Mouse (Mus musculus): ENCODE measurements around the gene Saa2. TPM values are rescaled to one million over a fixed set of nuclear protein-coding genes. Genes with fewer than 3 reads are reported as not detected.

Saa2 gene
- total RNA-seq (2023; ENCODE audit: inconsistent age): not detected in 4 replicates

DNA sequence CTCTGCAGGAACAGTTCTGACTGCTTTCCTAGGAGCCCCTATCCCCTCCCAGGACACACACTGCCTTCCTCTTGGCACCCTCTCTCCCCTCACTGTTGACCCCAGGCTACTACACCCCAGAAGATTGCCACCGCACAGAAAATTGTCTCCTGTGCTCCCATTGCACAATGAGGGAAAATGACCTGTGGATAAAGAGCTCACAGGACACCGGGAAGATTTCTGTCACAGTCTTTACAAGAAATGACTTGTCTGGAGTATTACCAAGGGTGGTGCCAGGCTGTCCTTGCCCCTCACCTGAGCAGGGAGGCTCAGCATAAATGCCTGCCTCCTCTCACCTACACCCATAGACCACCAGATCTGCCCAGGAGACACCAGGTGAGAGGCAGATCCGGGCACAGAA, at the start of gene Saa2:
Gene Saa2, plus strand, starts transcription at position 301 of the 400 bp plus-strand sequence.

DNA sequence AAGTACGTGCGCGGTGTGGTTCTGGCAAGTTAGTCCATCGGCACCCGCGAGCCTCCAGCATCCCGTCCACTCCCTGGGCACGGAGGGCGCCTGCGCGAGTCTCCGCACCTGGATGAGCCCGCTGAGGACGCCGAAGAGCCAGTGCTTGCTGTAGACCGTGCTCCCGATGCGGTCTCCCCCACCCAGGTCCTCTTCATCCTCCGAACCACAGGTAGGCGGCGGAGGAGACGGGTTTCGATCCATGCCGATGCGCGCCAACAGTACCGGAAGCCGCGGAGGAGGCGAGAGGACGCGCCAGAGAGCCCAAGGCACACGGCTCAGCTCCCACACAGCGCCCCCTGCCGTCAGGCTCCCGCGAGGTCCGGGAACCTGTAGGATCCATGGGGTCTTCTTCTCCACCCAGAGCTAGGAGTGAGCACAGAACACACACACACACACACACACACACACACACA, 41.2 kb upstream of the Saa2 start, which contains the start of gene Saal1:
Gene Saal1, minus strand, starts transcription at position 291 of the 455 bp plus-strand sequence.

DNA sequence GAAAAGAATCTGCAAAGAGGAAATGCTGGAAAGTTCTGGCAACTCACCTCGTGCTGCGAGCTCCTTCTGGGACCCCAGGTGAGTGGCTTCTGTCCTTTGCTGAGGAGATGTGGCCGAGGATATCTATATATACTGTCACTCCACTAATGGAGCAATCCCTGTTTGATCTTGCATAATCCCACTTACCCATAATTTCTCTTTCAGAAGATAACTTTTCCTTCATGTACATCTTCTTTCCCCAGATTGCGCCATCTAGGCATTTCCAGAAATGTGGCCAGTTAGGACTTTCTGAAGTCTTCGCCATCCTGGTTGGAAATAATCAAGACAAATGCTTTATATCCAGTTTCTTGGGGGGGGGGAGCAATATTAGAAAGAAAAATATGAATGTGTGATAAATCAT, 36.0 kb upstream of the Saa2 start, which contains the start of gene Saa3:
Gene Saa3, minus strand, starts transcription at position 101 of the 400 bp plus-strand sequence.

DNA sequence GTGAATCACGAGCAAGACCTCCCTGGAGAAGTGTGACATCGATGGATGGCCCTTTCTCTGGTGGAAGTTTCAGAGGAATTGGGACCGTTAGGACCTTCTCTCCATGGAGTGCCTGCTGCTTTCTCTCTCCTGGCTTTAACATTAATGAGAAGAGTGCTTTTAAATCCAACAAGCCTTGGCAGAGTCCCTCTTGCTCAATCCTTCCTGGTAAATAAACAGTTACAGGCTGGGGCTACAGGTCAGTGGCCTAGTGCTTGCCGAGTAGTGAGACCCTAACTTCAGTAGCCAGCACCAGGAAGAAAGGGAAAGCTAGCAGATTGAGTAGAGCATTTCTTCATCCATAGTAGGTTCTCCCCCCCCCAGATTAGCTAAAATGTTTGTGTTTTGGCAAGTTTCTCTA, 19.1 kb upstream of the Saa2 start, which contains the start of gene Saa4:
Gene Saa4, minus strand, starts transcription at position 146 of the 400 bp plus-strand sequence.

DNA sequence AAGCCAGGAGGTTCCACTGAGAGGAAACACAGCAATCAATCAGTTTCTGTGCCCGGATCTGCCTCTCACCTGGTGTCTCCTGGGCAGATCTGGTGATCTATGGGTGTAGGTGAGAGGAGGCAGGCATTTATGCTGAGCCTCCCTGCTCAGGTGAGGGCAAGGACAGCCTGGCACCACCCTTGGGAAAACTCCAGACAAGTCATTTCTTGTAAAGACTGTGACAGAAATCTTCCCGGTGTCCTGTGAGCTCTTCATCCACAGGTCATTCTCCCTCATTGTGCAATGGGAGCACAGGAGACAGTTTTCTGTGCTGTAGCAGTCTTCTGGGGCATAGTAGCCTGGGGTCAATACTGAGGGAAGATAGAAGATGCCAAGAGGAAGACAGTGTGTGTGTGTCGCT, 8.7 kb upstream of the Saa2 start, which contains the start of gene Saa1:
Gene Saa1, minus strand, starts transcription at position 101 of the 400 bp plus-strand sequence.

DNA sequence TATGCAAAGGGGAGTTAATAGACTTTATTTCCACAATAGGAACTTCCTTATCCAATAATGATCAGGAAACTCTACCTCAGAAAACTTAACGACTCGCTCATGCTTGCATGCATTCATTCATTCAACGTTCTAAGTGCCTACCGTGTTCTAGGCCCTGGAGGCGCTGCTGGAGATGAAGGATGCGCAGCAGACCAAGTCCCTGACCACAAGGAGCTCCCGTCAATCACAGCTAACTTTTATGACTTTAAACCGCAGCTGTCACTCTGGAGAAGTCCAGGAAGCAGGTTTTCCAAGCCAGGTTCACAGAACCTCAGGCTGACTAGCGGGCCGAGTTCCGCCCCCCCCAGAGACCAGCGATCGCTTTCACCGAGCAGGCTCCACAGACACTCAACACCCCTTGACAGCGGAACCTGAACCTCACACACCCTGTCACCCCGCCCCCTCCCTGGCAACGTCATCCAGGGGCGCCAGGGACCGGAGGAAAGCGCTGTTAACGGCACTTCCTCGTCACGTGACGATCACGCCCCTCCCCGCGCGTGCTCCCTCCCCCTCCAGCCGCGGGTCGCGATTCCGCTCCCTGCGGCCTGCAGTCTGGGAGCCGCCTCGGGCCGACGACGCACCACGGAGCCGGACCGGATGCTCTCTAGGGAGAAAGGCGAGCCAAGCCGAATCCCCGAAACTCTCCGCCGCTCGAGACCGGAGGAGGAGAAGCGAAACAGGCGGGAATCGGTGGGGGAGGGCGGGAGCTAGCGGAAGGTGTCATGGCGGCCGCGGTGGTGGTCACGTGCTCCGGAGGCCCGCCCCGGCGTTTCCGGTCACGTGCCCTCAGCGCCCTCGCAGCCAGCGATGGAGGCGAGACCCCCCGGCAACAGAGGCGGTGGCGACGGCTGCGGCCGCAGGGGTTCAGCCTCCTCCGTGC, 44.0 kb downstream of the Saa2 start, which contains the start of the genes Hps5 and Gtf2h1:
Gene Hps5, minus strand, starts transcription at position 778 of the 919 bp plus-strand sequence.
Gene Gtf2h1, plus strand, starts transcription at position 817 of the 919 bp plus-strand sequence.

Other genes with a start within 250 kb of the Saa2 start
- gene Sergef, start 112.0 kb upstream of the Saa2 start, total RNA-seq (2023; ENCODE audit: inconsistent age): 22.1 to 27.1 TPM (median 23.8 TPM) in 4 replicates
- gene Tph1, start 79.3 kb upstream of the Saa2 start, total RNA-seq (2023; ENCODE audit: inconsistent age): not detected in 4 replicates
- 14.0 to 16.3 TPM (median 14.9 TPM) in 4 replicates for gene Saal1, start 41.1 kb upstream of the Saa2 start, total RNA-seq (2023; ENCODE audit: inconsistent age)
- gene Saa3, start 36.1 kb upstream of the Saa2 start, total RNA-seq (2023; ENCODE audit: inconsistent age): 0.90 TPM in 1 of 4 replicates, not detected in the others
- not detected in 4 replicates for gene Saa4, start 19.2 kb upstream of the Saa2 start, total RNA-seq (2023; ENCODE audit: inconsistent age)
- not detected in 4 replicates for gene Saa1, start 8.8 kb upstream of the Saa2 start, total RNA-seq (2023; ENCODE audit: inconsistent age)
- gene Hps5, start 44.3 kb downstream of the Saa2 start, total RNA-seq (2023; ENCODE audit: inconsistent age): 52.4 to 64.3 TPM (median 57.5 TPM) in 4 replicates
- gene Gtf2h1, start 44.3 kb downstream of the Saa2 start, total RNA-seq (2023; ENCODE audit: inconsistent age): 55.3 to 67.0 TPM (median 62.3 TPM) in 4 replicates
- gene Ldha, start 89.7 kb downstream of the Saa2 start, total RNA-seq (2023; ENCODE audit: inconsistent age): 177 to 194 TPM (median 177 TPM) in 4 replicates
- not detected in 4 replicates for gene Ldhc, start 109.4 kb downstream of the Saa2 start, total RNA-seq (2023; ENCODE audit: inconsistent age)
- gene Tsg101, start 168.2 kb downstream of the Saa2 start, total RNA-seq (2023; ENCODE audit: inconsistent age): 55.6 to 62.8 TPM (median 60.6 TPM) in 4 replicates
- 4.6 to 8.5 TPM (median 6.1 TPM) in 4 replicates for gene Uevld, start 206.7 kb downstream of the Saa2 start, total RNA-seq (2023; ENCODE audit: inconsistent age)
- gene Gm9999, start 231.8 kb downstream of the Saa2 start, total RNA-seq (2023; ENCODE audit: inconsistent age): not detected in 4 replicates

Measured in B cell, adult (primary cell).